Mouse (Mus musculus) neural tube, embryonic 14.5 days (tissue): ENCODE measurements at regions not wholly inside any gene's neighbourhood (a gene's known extent, or its start where the extent isn't known, plus 50 kb on each side); places are given as distances from the start of the nearest gene placed in this dataset.

Experiments
- ATAC-seq: fragments of 200-750 bp; cut with Nextera tagmentation; 2 replicates; pipeline ENCODE4 v1.8.0; 2017; ENCODE audit warnings: low read depth, mild to moderate bottlenecking, moderate TSS enrichment, moderate library complexity
- H3K27ac ChIP-seq: fragments of 300-500 bp; sonication (generic); 2 replicates; pipeline ENCODE4 v1.5.1; 2014; ENCODE audit warnings: low read depth, mild to moderate bottlenecking, control low read depth, low read length, moderate library complexity, mixed read lengths
- H3K27me3 ChIP-seq: fragments of 300-500 bp; sonication (generic); 2 replicates; pipeline ENCODE4 v1.6.1; 2014; ENCODE audit warnings: low read length; ENCODE audit not compliant: control insufficient read depth, insufficient read depth
- H3K36me3 ChIP-seq: fragments of 300-500 bp; sonication (generic); 2 replicates; pipeline ENCODE4 v1.6.1; 2014; ENCODE audit warnings: low read length, mixed read lengths; ENCODE audit not compliant: control insufficient read depth, insufficient read depth
- H3K4me1 ChIP-seq: fragments of 300-500 bp; sonication (generic); 2 replicates; pipeline ENCODE4 v1.6.1; 2014; ENCODE audit warnings: low read length; ENCODE audit not compliant: control insufficient read depth, insufficient read depth
- H3K4me2 ChIP-seq: fragments of 300-500 bp; sonication (generic); 2 replicates; pipeline ENCODE4 v1.6.1; 2014; ENCODE audit warnings: mild to moderate bottlenecking, low read depth, low read length, control low read depth
- H3K4me3 ChIP-seq: fragments of 300-500 bp; sonication (generic); 2 replicates; pipeline ENCODE4 v1.5.1; 2014; ENCODE audit warnings: low read depth, low read length, control low read depth, mixed read lengths
- H3K9ac ChIP-seq: fragments of 300-500 bp; sonication (generic); replicated peaks from 2 replicates; pipeline ENCODE4 v1.6.1; 2014; ENCODE audit warnings: low read depth, mild to moderate bottlenecking, control low read depth, low read length, mixed read lengths
- H3K9me3 ChIP-seq: fragments of 300-500 bp; sonication (generic); 2 replicates; pipeline ENCODE4 v1.6.1; 2016; ENCODE audit warnings: low read length; ENCODE audit not compliant: control insufficient read depth
- WGBS: fragments of 180-500 bp; shearing (Covaris S2); extraction: QIAGEN DNeasy Blood & Tissue Kit; methylation state at CpG from one replicate; pipeline ENCODE4 v1.1.7; 2014; 5-methylcytosine and 5-hydroxymethylcytosine counted together

DNA sequence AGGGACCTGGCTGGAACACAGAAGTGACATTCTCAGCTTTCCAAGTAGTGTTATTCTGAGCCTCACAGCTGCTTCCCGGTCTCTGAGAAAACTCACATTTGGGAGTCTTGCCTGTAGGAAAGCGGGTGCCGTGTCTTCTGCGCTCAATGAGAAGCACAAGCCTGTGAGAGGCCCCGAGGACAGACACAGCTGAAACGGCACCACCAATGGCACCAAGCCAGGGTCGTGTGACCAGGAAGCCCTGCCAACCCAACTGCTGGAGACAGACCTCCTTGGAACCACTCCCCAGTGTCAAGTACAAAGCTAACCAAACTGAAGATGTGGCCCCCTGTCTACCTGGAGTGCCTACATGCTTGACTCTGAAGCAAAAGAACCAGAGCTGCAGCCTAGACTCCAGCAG is 121.3 kb upstream of the Ajap1 start:
- Histone ChIP-seq H3K36me3 (no peaks in the 10 kb centered on the region), H3K4me1 (peaks cover 13% of the 10 kb centered on the region; the same call in 1 of the 2 replicates), H3K9ac (no peak overlapping the region), H3K9me3 (no peaks in the 10 kb centered on the region), H3K4me3 (no peak overlapping the region), H3K4me2 (no peak overlapping the region), H3K27me3 (no peaks in the 10 kb centered on the region), H3K27ac (no peak overlapping the region)
- no peak for ATAC-seq
- 74% methylated on average over 7 of the region's 7 CpGs for WGBS

DNA sequence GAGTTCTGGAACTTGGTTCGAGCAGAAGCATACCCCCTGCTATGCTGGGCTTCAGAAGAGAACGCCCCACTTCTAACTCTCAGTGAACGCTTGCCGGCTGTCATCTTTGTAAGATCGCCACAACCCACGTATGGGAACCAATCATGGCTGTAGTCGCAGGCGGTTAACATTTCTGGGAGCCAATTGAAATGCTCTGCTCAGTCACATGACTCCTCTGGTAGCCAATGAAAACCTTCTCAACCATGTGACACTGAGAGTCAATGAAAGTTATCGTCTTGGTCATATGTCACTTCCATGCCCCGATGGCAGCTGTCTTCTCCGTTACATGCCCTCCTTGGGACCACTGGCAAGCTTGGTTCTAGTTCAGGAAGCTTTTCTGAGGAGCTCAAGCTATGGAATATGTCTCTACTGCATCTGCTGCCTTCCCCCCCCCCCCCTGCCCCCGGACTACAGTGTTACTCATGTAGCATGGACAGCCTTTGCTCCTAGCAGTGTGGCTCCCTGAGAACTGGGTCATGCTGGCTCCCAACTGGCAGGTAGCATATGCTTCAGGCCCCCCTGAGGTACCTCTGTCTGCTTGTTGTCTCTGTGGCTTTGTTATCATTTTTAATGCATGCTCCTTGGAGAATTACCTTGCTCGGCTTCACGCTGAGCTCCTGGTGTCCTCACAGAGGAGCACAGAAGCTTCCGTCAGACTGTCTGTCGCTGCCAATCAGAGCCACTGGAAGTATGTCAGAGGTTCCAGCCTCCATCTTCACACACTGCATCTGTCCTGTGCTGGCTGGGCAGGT is 122.3 kb upstream of the Ajap1 start:
- H3K4me3 ChIP-seq = no peak overlapping the region
- peaks cover 6% of the 10 kb centered on the region; the same call in 1 of the 2 replicates for H3K4me1 ChIP-seq
- H3K36me3 ChIP-seq = no peaks in the 10 kb centered on the region
- H3K9me3 ChIP-seq = no peaks in the 10 kb centered on the region
- H3K9ac ChIP-seq = no peak overlapping the region
- 87% methylated on average over 16 of the region's 16 CpGs for WGBS
- H3K27me3 ChIP-seq = no peaks in the 10 kb centered on the region
- ATAC-seq = no peak
- no peak overlapping the region for H3K4me2 ChIP-seq
- H3K27ac ChIP-seq = no peak overlapping the region

- Histone ChIP-seq H3K4me2 (no peak overlapping the region), H3K4me3 (no peak overlapping the region), H3K27me3 (no peaks in the 10 kb centered on the region), H3K4me1 (no peaks in the 10 kb centered on the region), H3K9ac (no peak overlapping the region), H3K27ac (no peak overlapping the region), H3K36me3 (no peaks in the 10 kb centered on the region), H3K9me3 (no peaks in the 10 kb centered on the region)
- no peak for ATAC-seq
- 76% methylated on average over 8 of the region's 8 CpGs for WGBS
Observed at GRCm38 (mm10) chr4:153616058-153616457, 133.4 kb upstream of the Ajap1 start.

DNA sequence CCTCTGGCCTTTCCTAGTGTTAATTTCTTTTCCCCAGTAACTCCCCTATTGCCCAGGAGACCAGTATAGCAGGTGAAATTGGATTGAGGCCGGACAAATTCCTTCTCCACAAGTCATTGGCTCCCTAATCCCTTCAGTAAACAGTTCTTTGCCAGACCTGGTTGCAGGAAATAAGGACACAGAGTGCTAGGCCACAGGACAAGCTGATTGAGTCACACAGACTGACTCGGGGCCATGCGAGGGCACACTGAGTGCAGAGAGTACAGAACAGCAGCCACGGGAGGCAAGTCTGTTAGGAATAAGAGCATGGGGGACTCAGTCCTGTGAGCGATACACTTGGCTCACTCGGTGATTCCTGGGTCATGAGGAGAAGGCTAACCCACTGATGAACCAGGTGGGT is 134.3 kb upstream of the Ajap1 start:
- Histone ChIP-seq H3K4me1 (no peaks in the 10 kb centered on the region), H3K4me3 (no peak overlapping the region), H3K9ac (no peak overlapping the region), H3K4me2 (no peak overlapping the region), H3K27ac (no peak overlapping the region), H3K27me3 (no peaks in the 10 kb centered on the region), H3K9me3 (no peaks in the 10 kb centered on the region), H3K36me3 (no peaks in the 10 kb centered on the region)
- WGBS = 83% methylated on average over 6 of the region's 6 CpGs
- no peak for ATAC-seq

DNA sequence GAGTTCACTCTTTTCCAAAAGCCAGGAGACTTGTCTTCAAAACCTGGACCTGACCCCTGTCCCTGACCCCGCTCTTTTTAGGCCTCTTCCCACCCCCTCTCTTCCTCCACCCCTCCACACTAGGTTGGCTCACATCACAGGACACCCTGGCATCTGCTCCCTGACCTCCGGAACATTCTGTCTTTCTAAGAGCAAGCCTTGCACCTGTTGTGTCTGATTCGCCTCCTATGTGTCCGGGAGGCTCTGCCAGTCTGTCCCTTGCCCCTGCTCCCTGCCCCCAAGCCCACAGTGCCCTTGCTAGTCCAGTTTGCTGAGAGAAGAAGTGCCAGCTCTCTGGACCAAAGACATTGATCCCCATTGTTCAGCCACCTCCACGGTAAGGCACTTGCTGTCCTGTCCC is 138.3 kb upstream of the Ajap1 start:
- no peak for ATAC-seq
- H3K4me3 ChIP-seq = no peak overlapping the region
- H3K27me3 ChIP-seq = no peaks in the 10 kb centered on the region
- no peaks in the 10 kb centered on the region for H3K9me3 ChIP-seq
- no peaks in the 10 kb centered on the region for H3K36me3 ChIP-seq
- no peak overlapping the region for H3K9ac ChIP-seq
- no peak overlapping the region for H3K4me2 ChIP-seq
- H3K4me1 ChIP-seq = no peaks in the 10 kb centered on the region
- WGBS = 86% methylated on average over 5 of the region's 5 CpGs
- no peak overlapping the region for H3K27ac ChIP-seq

GRCm38 (mm10) chr4:153631161-153631560 is 148.6 kb upstream of the Ajap1 start:
- H3K4me2 ChIP-seq = no peak overlapping the region
- no peak for ATAC-seq
- H3K9me3 ChIP-seq = no peaks in the 10 kb centered on the region
- no peaks in the 10 kb centered on the region for H3K36me3 ChIP-seq
- H3K4me3 ChIP-seq = no peak overlapping the region
- no peaks in the 10 kb centered on the region for H3K27me3 ChIP-seq
- H3K27ac ChIP-seq = no peak overlapping the region
- no peak overlapping the region for H3K9ac ChIP-seq
- H3K4me1 ChIP-seq = peaks cover 13% of the 10 kb centered on the region; the same call in 1 of the 2 replicates
- 72% methylated on average over 7 of the region's 7 CpGs for WGBS

DNA sequence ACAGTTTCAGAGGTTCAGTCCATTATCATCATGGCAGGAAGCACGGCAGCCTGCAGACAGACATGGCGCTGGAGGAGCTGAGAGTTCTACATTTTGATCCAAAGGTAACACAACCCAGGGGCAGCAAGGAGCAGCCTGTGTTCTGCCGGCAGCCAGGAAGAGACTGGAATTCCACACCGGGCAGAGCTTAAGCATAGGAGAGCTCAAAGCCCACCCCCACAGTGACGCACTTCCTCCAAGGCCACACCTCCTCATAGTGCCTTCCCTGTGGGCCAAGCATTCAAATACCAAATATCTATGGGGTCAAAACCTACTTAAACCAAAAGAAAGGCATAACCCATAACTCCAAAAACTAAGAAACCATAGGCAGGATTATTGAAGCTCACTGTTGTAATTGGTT is 149.4 kb upstream of the Ajap1 start:
- H3K9me3 ChIP-seq = no peaks in the 10 kb centered on the region
- WGBS = 99% methylated on average over 5 of the region's 5 CpGs

DNA sequence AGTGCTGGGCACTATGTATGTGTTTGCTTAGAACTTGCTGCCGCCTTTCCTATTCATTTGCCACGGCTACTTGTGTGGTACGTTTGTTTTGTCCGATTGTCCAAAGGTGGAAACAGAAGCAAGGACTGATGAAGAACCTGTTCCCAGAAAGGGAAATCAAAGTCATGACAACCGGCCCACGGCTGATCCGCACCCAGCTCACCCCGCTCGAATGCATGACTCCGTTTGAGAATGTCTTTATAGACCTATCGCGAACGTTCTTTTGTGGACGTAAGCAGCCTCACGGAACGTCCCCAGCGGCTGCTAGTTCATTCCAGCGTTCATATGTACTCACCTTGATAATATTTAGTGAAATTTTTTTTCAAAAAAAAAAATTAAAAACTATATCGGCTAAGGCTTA is 149.9 kb upstream of the Ajap1 start:
- no peaks in the 10 kb centered on the region for H3K9me3 ChIP-seq
- H3K27me3 ChIP-seq = no peaks in the 10 kb centered on the region
- H3K4me3 ChIP-seq = no peak overlapping the region
- WGBS = 80% methylated on average over 19 of the region's 19 CpGs
- H3K4me2 ChIP-seq = no peak overlapping the region
- ATAC-seq = no peak
- no peak overlapping the region for H3K27ac ChIP-seq
- H3K9ac ChIP-seq = no peak overlapping the region
- peaks cover 13% of the 10 kb centered on the region; the same call in 1 of the 2 replicates for H3K4me1 ChIP-seq
- no peaks in the 10 kb centered on the region for H3K36me3 ChIP-seq

More for the DNA sequence above, 149.4 kb upstream of the Ajap1 start:
- H3K4me1 ChIP-seq = peaks cover 13% of the 10 kb centered on the region; the same call in 1 of the 2 replicates
- H3K4me3 ChIP-seq = no peak overlapping the region
- H3K9ac ChIP-seq = no peak overlapping the region
- H3K27ac ChIP-seq = no peak overlapping the region
- no peaks in the 10 kb centered on the region for H3K36me3 ChIP-seq
- H3K4me2 ChIP-seq = no peak overlapping the region
- no peaks in the 10 kb centered on the region for H3K27me3 ChIP-seq
- ATAC-seq = no peak

- no peak for ATAC-seq
- WGBS = 5% methylated on average over 5 of the region's 5 CpGs
- peaks cover 16% of the 10 kb centered on the region; the same call in 1 of the 2 replicates for H3K4me1 ChIP-seq
- no peak overlapping the region for H3K27ac ChIP-seq
- H3K36me3 ChIP-seq = no peaks in the 10 kb centered on the region
- H3K9ac ChIP-seq = no peak overlapping the region
- H3K27me3 ChIP-seq = no peaks in the 10 kb centered on the region
- no peak overlapping the region for H3K4me2 ChIP-seq
- H3K4me3 ChIP-seq = no peak overlapping the region
- H3K9me3 ChIP-seq = no peaks in the 10 kb centered on the region
Observed at GRCm38 (mm10) chr4:153633260-153633659, 150.6 kb upstream of the Ajap1 start.
